Mouse (Mus musculus): ENCODE data around the gene Rbm4. TPM values are rescaled to one million over a fixed set of nuclear protein-coding genes. Genes with fewer than 3 reads are reported as not detected.
"Not testable (repeated sequence)": the region's sequence is repeated elsewhere in the genome, so short reads cannot be mapped to it uniquely, and the experiment has no call there.

Rbm4 gene
- 64.7 and 65.5 TPM in 2 replicates for polyA plus RNA-seq (2012; rRNA removed)

- peak; percentile 97 to 100 for DNase-seq (ENCODE audit: extremely low spot score in 1 of 2, low spot score in 1 of 2)
These were observed at the start of gene Rbm4 for GRCm38 (mm10) chr19:4793831-4794422. Gene Rbm4, minus strand, starts transcription at chr19:4793901.

GRCm38 (mm10) chr19:4842611-4843010 is 48.9 kb upstream of the Rbm4 start:
- no peak for DNase-seq (ENCODE audit: extremely low spot score in 1 of 2, low spot score in 1 of 2)

- no peak for DNase-seq (ENCODE audit: extremely low spot score in 1 of 2, low spot score in 1 of 2)
These were observed 47.1 kb upstream of the Rbm4 start for GRCm38 (mm10) chr19:4840848-4841247.

GRCm38 (mm10) chr19:4839149-4839548 is 45.4 kb upstream of the Rbm4 start, which contains the start of the genes Ccs and Ccdc87:
Gene Ccs, minus strand, starts transcription at chr19:4839332.
Gene Ccdc87, plus strand, starts transcription at chr19:4839366.
- peak; percentile 93 to 98 for DNase-seq (ENCODE audit: extremely low spot score in 1 of 2, low spot score in 1 of 2)

- no peak for DNase-seq (ENCODE audit: extremely low spot score in 1 of 2, low spot score in 1 of 2)
These were observed 44.9 kb upstream of the Rbm4 start for GRCm38 (mm10) chr19:4838526-4839140.

- no peak for DNase-seq (ENCODE audit: extremely low spot score in 1 of 2, low spot score in 1 of 2)
These were observed 43.3 kb upstream of the Rbm4 start for GRCm38 (mm10) chr19:4837049-4837448.

- no peak for DNase-seq (ENCODE audit: extremely low spot score in 1 of 2, low spot score in 1 of 2)
These were observed 42.4 kb upstream of the Rbm4 start for GRCm38 (mm10) chr19:4836096-4836495.

- DNase-seq (ENCODE audit: extremely low spot score in 1 of 2, low spot score in 1 of 2) = no peak
These were observed 40.3 kb upstream of the Rbm4 start for GRCm38 (mm10) chr19:4833977-4834376.

- DNase-seq (ENCODE audit: extremely low spot score in 1 of 2, low spot score in 1 of 2) = peak in 1 of 2 experiments; percentile 59
These were observed 35.5 kb upstream of the Rbm4 start for GRCm38 (mm10) chr19:4829156-4829555.

- DNase-seq (ENCODE audit: extremely low spot score in 1 of 2, low spot score in 1 of 2) = no peak
These were observed 34.9 kb upstream of the Rbm4 start for GRCm38 (mm10) chr19:4828444-4829114.

GRCm38 (mm10) chr19:4820678-4821303 is 27.1 kb upstream of the Rbm4 start:
- DNase-seq (ENCODE audit: extremely low spot score in 1 of 2, low spot score in 1 of 2) = peak; percentile 65 to 71

GRCm38 (mm10) chr19:4817182-4817835 is 23.6 kb upstream of the Rbm4 start:
- no peak for DNase-seq (ENCODE audit: extremely low spot score in 1 of 2, low spot score in 1 of 2)

- DNase-seq (ENCODE audit: extremely low spot score in 1 of 2, low spot score in 1 of 2) = no peak
These were observed 19.3 kb upstream of the Rbm4 start for GRCm38 (mm10) chr19:4813015-4813414.

- not testable (repeated sequence) for DNase-seq (ENCODE audit: extremely low spot score in 1 of 2, low spot score in 1 of 2)
These were observed 18.7 kb upstream of the Rbm4 start for GRCm38 (mm10) chr19:4812334-4812949.

- no peak for DNase-seq (ENCODE audit: extremely low spot score in 1 of 2, low spot score in 1 of 2)
These were observed 18.2 kb upstream of the Rbm4 start for GRCm38 (mm10) chr19:4811909-4812242.

GRCm38 (mm10) chr19:4811063-4811908 is 17.6 kb upstream of the Rbm4 start, which contains the start of the genes Gm21992 and Rbm14:
Gene Gm21992, minus strand, starts transcription at chr19:4811612.
Gene Rbm14, minus strand, starts transcription at chr19:4811634.
- DNase-seq (ENCODE audit: extremely low spot score in 1 of 2, low spot score in 1 of 2) = peak; percentile 97 to 99

GRCm38 (mm10) chr19:4810746-4811062 is 17.0 kb upstream of the Rbm4 start:
- no peak for DNase-seq (ENCODE audit: extremely low spot score in 1 of 2, low spot score in 1 of 2)

GRCm38 (mm10) chr19:4810309-4810708 is 16.6 kb upstream of the Rbm4 start:
- no peak for DNase-seq (ENCODE audit: extremely low spot score in 1 of 2, low spot score in 1 of 2)

GRCm38 (mm10) chr19:4803283-4803682 is 9.6 kb upstream of the Rbm4 start:
- no peak for DNase-seq (ENCODE audit: extremely low spot score in 1 of 2, low spot score in 1 of 2)

GRCm38 (mm10) chr19:4802691-4803091 is 9.0 kb upstream of the Rbm4 start:
- DNase-seq (ENCODE audit: extremely low spot score in 1 of 2, low spot score in 1 of 2) = no peak

Measured in frontal cortex, adult 2 months (tissue).